Mouse (Mus musculus) forebrain, embryonic 10.5 days (tissue): Measurements from ENCODE around the gene 4930558K02Rik. TPM values are rescaled to one million over a fixed set of nuclear protein-coding genes. Genes with fewer than 3 reads are reported as not detected.

ENCODE experiments used
- DNase-seq: peaks from one replicate; pipeline ENCODE4 v3.0.0-alpha.2; 2017; ENCODE audit warnings: low spot score; ENCODE audit errors: extremely low spot score
- H3K27ac ChIP-seq: fragments of 300-500 bp; sonication (generic); 2 replicates; pipeline ENCODE4 v1.5.1; 2016; ENCODE audit warnings: mild to moderate bottlenecking
- H3K27me3 ChIP-seq: fragments of 300-500 bp; sonication (generic); 2 replicates; pipeline ENCODE4 v1.6.1; 2016; ENCODE audit warnings: mild to moderate bottlenecking; ENCODE audit not compliant: poor library complexity, severe bottlenecking
- H3K36me3 ChIP-seq: fragments of 300-500 bp; sonication (generic); replicated peaks from 2 replicates; pipeline ENCODE4 v1.6.1; 2016; ENCODE audit warnings: mild to moderate bottlenecking, moderate library complexity
- H3K4me1 ChIP-seq: fragments of 300-500 bp; sonication (generic); 2 replicates; pipeline ENCODE4 v1.6.1; 2016
- H3K4me3 ChIP-seq: fragments of 300-500 bp; sonication (generic); 2 replicates; pipeline ENCODE4 v1.5.1; 2016; ENCODE audit warnings: mild to moderate bottlenecking, moderate library complexity
- H3K9me3 ChIP-seq: fragments of 300-500 bp; sonication (generic); 2 replicates; pipeline ENCODE4 v1.6.1; 2016; ENCODE audit warnings: mild to moderate bottlenecking, moderate library complexity
- WGBS: fragments of 180-500 bp; shearing (Covaris S2); methylation state at CpG from one replicate; pipeline ENCODE4 v1.1.7; 2016; 5-methylcytosine and 5-hydroxymethylcytosine counted together
- polyA plus RNA-seq: library from polyadenylated mRNA; unstranded; fragments of >200 nt; fragmentation: Nextera tagmentation; extraction: Ambion mirVana; gene quantifications from 2 replicates; pipeline ENCODE4 v1.2.1, GENCODE M21; 2016

The 4930558K02Rik gene
- polyA plus RNA-seq, 1 experiment from 2014 or later, result not detected

DNA sequence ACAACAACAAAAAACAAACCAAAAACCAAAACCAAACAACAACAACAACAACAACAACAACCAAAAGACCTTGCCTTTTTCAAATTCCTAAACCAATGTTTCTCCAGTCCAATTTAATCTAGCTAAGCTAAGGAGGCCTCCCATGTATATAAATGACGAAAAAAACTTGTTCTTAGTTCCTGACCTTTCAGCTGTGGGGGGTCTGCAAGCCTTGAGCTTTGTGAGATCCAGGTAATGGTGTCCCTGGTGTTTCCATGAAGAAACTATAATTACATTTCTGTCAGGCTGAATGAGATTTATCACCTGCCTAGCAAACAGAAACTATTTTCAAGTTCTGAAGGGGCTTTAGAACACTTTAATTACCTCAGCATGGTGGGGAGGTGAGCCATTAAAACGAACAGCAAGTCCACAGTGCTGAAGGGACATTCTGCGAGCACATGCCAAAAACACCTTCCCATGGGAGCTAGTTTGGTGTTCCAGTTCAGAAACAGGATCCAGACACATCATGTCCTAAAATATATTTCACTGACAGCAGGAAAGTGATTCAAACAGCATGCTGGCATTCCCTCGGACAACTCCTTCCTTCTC is 4.6 kb upstream of the 4930558K02Rik start:
- Histone ChIP-seq H3K4me3 (no peak overlapping the region), H3K4me1 (peaks cover 19% of the 10 kb centered on the region), H3K9me3 (no peaks in the 10 kb centered on the region), H3K27me3 (no peaks in the 10 kb centered on the region), H3K27ac (no peak overlapping the region), H3K36me3 (no peaks in the 10 kb centered on the region)
- no peak for DNase-seq
- WGBS, result 44% methylated on average over 4 of the region's 4 CpGs

DNA sequence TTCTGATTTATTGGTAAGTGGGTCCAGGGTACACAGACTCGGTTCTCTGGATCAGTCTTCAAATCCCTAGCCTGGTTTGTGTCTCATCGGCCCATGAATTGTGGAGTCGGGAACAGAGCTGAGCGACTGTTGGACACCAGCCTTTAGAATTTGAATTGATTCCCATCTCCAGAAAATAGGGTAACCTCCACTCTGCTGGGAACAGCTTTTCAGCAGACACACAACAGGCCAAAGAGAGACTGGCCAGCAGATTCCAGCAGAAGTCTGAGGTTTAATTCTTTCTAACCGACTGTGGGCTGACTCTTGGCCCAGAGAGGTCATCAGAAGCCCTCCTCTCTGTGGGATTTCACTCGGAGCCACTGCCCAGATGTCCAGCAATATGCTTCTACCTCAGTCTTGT is 4.0 kb upstream of the 4930558K02Rik start:
- peaks cover 19% of the 10 kb centered on the region for H3K4me1 ChIP-seq
- H3K36me3 ChIP-seq, result no peaks in the 10 kb centered on the region
- WGBS, result 71% methylated on average over 6 of the region's 6 CpGs
- H3K9me3 ChIP-seq, result no peaks in the 10 kb centered on the region
- no peak for DNase-seq
- no peak overlapping the region for H3K27ac ChIP-seq
- no peak overlapping the region for H3K4me3 ChIP-seq
- no peaks in the 10 kb centered on the region for H3K27me3 ChIP-seq

DNA sequence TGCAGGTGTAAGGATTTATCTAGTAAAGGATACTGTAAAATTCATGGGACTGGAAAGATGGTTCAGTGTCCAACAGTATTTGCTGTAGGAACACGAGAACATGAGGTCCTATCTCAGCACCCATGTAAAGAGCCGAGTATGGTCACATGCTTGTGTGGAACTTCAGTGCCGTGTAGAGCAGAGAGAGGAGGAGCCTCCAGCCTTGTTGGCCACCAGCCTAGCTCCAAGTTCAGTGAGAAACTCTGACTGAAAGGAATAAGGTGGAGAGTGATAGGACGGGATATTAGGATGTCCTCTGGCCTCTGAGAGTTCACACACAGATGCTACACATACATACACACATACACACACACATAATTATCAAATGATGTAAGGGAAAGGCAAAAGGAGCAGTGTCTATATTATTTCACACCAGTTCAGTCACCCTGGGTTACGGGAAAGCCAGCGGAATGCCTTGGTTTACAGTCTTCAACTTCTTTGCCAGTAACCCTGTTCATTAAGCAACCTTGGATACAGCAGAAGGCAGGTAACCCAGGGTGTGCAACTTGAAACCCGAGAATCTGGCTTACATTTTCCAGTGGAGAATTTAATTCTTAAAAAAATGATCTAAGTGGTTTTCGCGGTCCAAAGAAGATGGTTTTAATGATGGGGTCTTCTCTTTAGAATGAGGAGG is 1.3 kb upstream of the 4930558K02Rik start:
- Histone ChIP-seq H3K9me3 (no peaks in the 10 kb centered on the region), H3K36me3 (no peaks in the 10 kb centered on the region), H3K27me3 (no peaks in the 10 kb centered on the region), H3K27ac (no peak overlapping the region), H3K4me1 (peaks cover 33% of the 10 kb centered on the region), H3K4me3 (no peak overlapping the region)
- 87% methylated on average over 9 of the region's 9 CpGs for WGBS
- no peak for DNase-seq

DNA sequence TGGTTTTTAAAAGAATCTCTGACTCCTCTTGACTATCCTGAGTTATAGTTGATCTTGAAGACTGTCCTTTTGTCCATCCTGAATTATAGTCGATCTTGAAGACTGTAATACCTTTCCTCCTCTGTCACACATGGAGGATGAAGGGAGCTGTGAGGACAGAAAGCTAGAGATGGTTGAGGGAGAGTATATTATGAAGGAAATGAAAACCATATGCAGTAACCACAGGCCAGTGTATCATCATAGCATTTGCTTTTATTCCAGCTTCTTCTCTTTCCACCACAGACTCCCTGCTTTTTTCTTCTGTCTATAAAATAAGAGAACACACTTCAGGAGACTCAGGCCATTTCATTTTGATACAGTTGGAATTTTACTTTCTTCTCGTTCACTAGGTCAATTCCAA is 610 bp upstream of the 4930558K02Rik start:
- Histone ChIP-seq H3K27me3 (no peaks in the 10 kb centered on the region), H3K4me1 (peaks cover 38% of the 10 kb centered on the region), H3K4me3 (no peak overlapping the region), H3K36me3 (no peaks in the 10 kb centered on the region), H3K27ac (no peak overlapping the region), H3K9me3 (no peaks in the 10 kb centered on the region)
- no peak for DNase-seq
- WGBS, result 80% methylated on average over 2 of the region's 2 CpGs

DNA sequence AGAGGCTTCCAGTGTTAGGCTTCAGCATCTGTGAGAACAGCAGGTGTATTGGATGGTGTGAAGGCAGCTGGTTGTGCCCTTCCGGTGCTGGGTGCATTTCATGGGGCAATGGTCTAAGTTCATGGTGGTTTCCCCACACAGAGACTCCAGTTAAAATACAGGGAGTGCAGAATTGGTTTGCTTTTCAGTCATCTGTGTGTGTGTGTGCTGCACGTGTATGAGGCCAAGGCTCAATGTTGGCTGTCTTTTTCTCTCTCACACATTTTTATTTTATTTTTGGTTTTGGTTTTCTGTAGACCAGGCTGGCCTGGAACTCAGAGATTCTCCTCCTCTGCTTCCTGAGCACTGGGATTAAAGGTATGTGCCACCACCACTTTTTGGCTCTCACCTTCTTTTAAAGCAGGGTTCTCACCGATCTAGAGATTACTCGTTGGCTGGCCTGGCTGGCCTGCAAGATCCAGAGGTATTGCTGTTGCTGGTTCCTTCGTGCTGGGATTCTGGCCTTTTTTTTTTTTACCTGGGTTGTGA is 1.2 kb downstream of the 4930558K02Rik start:
- Histone ChIP-seq H3K4me1 (peaks cover 32% of the 10 kb centered on the region), H3K27me3 (no peaks in the 10 kb centered on the region), H3K27ac (no peak overlapping the region), H3K4me3 (no peak overlapping the region), H3K9me3 (no peaks in the 10 kb centered on the region), H3K36me3 (no peaks in the 10 kb centered on the region)
- 94% methylated on average over 5 of the region's 5 CpGs for WGBS
- DNase-seq, result no peak

DNA sequence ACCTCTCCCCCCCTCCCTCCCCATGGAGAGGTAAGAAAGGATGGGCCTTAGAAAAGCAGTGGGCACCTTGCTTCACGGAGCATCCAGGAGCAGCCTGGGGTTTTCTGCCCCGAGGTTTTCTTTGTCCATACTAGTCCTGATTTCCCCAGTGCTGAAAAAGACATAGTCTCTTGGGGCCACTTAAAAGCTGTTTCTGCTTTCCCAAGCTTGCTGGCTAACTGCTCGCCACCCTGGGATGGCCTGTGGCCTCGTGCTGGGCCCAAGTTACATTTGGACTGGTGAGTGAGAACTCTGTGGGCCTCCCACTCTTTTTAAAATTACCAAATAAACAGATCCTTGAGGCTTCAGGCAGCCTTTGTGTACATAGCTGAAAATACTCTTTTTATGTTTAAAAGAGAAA is 2.1 kb downstream of the 4930558K02Rik start:
- Histone ChIP-seq H3K4me1 (peaks cover 31% of the 10 kb centered on the region), H3K9me3 (no peaks in the 10 kb centered on the region), H3K36me3 (no peaks in the 10 kb centered on the region), H3K27ac (0 out of 2 replicates have a peak overlapping the region, but pooled peaks have one; percentile 20), H3K27me3 (no peaks in the 10 kb centered on the region), H3K4me3 (no peak overlapping the region)
- no peak for DNase-seq
- WGBS, result 89% methylated on average over 4 of the region's 4 CpGs

DNA sequence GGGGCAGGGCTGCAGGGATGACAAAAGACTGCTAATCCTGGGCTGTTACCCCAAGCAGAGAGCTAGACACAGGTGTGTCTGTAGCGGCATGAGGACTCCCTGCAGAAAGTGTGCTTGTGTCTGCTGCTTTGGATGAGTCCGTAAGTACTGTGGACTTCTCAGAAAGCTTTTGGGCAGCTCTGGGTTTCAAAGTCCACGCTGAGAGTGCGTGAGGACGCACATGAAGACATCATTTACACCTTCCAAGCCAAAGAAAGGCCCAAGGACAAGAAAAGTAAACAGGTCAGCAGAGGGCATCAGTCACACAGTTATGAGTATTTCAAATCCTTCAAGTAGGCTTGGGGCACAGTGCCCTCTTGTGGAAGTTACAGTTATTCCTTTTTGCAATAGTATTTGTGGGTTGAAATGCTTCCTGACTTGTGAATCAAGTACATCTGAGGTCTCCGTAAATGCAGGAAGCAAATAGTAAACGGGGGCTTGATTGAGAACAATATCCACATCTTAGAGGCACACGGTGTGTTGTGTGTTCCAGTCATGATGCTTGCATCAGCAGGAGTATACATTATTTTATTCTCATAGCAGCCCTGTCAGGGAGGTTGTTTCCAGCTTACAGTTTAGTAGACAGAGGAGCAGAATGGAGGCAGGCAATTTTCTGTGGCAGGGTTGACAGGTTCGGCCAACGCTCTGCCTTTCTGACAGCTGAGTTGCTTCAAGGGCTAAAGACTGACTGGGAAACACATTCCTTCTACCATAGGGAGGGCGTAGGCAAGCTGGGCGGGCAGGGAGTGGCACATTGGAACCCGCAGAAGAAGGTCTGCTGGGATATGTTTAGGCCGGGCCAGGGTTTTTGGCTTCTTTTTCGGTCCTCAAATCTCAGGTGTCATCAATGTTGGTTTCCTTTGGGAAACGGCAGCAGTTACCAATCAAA is 2.9 kb downstream of the 4930558K02Rik start:
- peak; percentile 69 for DNase-seq
- peak overlapping the region; percentile 37; the same call in 1 of the 2 replicates for H3K27ac ChIP-seq
- WGBS, result 50% methylated on average over 16 of the region's 16 CpGs
- no peaks in the 10 kb centered on the region for H3K36me3 ChIP-seq
- H3K27me3 ChIP-seq, result no peaks in the 10 kb centered on the region
- H3K4me3 ChIP-seq, result no peak overlapping the region
- no peaks in the 10 kb centered on the region for H3K9me3 ChIP-seq
- peaks cover 31% of the 10 kb centered on the region for H3K4me1 ChIP-seq

DNA sequence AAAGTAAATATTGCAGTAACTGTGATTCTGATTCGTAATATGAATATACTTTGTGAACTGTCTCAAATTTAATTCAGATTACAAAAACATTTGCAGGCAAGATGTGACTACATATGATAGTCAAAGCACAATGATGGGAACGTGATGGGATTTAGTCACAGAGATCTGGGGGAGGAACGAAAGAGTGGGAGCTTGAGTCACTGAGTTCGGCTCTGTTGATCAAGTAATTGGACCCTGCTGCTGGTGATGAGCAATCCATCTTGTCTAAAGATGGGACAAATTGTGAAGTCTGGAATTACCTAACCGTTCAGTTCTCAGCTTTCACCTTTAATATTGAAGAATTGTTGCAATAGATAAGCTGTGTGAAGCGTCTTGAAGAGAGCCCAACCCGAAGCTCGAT is 7.2 kb downstream of the 4930558K02Rik start:
- peaks cover 43% of the 10 kb centered on the region for H3K4me1 ChIP-seq
- H3K4me3 ChIP-seq, result no peak overlapping the region
- no peak for DNase-seq
- WGBS, result 93% methylated on average over 8 of the region's 8 CpGs
- H3K9me3 ChIP-seq, result no peaks in the 10 kb centered on the region
- no peaks in the 10 kb centered on the region for H3K27me3 ChIP-seq
- no peak overlapping the region for H3K27ac ChIP-seq
- H3K36me3 ChIP-seq, result peaks cover 9% of the 10 kb centered on the region

DNA sequence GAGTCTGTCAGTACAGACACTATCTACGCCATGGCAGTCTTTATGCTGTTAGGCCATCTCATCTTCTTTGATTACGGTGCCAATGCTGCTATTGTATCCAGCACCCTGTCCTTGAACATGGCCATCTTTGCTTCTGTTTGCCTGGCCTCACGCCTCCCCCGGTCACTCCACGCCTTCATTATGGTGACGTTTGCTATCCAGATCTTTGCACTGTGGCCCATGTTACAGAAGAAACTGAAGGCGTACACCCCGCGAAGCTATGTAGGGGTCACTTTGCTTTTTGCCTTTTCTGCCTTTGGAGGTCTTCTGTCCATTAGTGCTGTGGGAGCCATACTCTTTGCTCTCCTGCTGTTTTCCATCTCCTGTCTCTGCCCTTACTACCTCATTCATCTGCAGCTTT is 8.6 kb downstream of the 4930558K02Rik start:
- H3K4me3 ChIP-seq, result no peak overlapping the region
- WGBS, result 95% methylated on average over 9 of the region's 9 CpGs

DNA sequence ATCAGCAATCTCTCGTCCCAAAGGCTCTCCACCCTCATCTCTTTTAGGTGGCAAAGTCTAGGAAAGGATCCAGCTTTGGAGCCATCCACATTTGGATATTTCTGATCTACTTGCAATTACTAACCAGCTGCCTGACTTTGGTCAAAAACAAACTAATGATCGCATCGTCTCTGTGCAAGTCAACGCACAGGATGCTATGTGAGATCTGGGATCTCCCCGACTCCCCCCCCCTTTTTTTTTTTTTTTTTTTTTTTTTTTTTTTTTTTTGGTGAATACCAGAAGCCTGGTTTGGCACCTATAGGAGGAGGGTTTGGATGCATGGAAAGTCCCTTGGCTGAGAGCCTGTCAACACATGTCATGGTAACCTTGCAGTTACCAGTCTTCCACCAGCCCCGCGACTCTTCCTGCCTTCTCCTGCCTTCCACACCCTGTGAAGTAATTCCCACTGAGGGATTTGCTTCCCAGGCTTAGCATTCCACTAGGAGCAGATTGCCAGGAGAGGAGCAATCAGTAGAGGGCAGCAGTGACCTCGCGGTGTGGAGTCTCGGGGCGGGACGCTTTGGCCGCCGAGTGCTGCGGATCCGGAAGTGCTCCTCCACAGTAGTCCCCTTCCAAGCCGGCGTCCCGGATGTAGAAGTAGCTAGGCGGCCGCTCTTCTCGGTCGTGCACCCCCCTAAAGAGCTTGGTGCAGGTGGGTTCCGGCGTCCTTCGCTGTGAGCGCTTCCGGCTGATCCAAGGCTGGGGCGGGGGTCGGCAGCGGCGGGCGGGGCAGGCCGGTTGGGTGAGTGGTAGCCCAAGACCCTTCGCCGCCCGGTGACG is 10.6 kb downstream of the 4930558K02Rik start, which contains the start of gene Pigc:
TSS of gene Pigc (plus strand) at position 598 of the 819 bp plus-strand sequence.
- Histone ChIP-seq H3K27ac (peak within 1 kb of the TSS; percentile 91), H3K36me3 (peaks cover 9% of the 10 kb centered on the region), H3K4me3 (peak within 1 kb of the TSS; percentile 70), H3K9me3 (no peaks in the 10 kb centered on the region), H3K27me3 (no peaks in the 10 kb centered on the region), H3K4me1 (peaks cover 17% of the 10 kb centered on the region)
- 4% methylated on average over 38 of the region's 38 CpGs for WGBS
- peak; percentile 95 for DNase-seq

More for the DNA sequence above, 8.6 kb downstream of the 4930558K02Rik start:
- Histone ChIP-seq H3K27me3 (no peaks in the 10 kb centered on the region), H3K4me1 (peaks cover 31% of the 10 kb centered on the region), H3K36me3 (peaks cover 9% of the 10 kb centered on the region), H3K27ac (no peak overlapping the region), H3K9me3 (no peaks in the 10 kb centered on the region)
- DNase-seq, result no peak

DNA sequence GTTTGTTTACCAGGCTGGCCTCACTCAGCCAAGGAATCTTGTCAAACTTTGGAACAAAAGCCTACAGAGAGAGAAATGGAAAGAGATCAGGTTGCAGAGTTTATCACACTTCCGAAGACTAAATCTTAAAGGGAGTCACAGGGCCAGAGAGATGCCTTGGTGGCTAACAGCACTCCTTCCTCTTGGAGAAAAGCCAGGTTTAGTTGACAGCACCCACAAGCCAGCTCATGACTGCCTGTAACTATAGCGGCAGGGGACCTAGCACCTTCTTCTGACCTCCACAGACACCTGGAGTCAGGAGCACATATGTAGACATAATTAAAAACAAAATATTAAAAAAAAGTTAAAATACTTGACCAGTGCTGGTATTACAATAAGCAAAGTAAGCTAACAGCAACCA is 11.5 kb downstream of the 4930558K02Rik start:
- Histone ChIP-seq H3K4me3 (no peak overlapping the region), H3K27me3 (no peaks in the 10 kb centered on the region), H3K36me3 (peaks cover 9% of the 10 kb centered on the region), H3K9me3 (no peaks in the 10 kb centered on the region), H3K27ac (no peak overlapping the region), H3K4me1 (peaks cover 13% of the 10 kb centered on the region)
- DNase-seq, result no peak
- 86% methylated on average over 2 of the region's 2 CpGs for WGBS
